Mouse (Mus musculus) forebrain, embryonic 15.5 days (tissue): ENCODE results near the gene Cct8l1. TPM values are rescaled to one million over a fixed set of nuclear protein-coding genes. Genes with fewer than 3 reads are reported as not detected.

Experiments
- ATAC-seq: fragments of 200-750 bp; cut with Nextera tagmentation; replicated peaks from 2 replicates; pipeline ENCODE4 v1.8.0; 2017; ENCODE audit warnings: mild to moderate bottlenecking, moderate TSS enrichment, moderate library complexity
- H3K27ac ChIP-seq: fragments of 300-500 bp; sonication (generic); replicated peaks from 2 replicates; pipeline ENCODE4 v1.5.1; 2015; ENCODE audit warnings: mild to moderate bottlenecking, inconsistent platforms
- H3K27me3 ChIP-seq: fragments of 300-500 bp; sonication (generic); 2 replicates; pipeline ENCODE4 v1.6.1; 2015; ENCODE audit warnings: inconsistent platforms
- H3K36me3 ChIP-seq: fragments of 300-500 bp; sonication (generic); 2 replicates; pipeline ENCODE4 v1.6.1; 2015; ENCODE audit warnings: mild to moderate bottlenecking, inconsistent platforms
- H3K4me1 ChIP-seq: fragments of 300-500 bp; sonication (generic); 2 replicates; pipeline ENCODE4 v1.6.1; 2015; ENCODE audit warnings: inconsistent platforms
- H3K4me2 ChIP-seq: fragments of 300-500 bp; sonication (generic); replicated peaks from 2 replicates; pipeline ENCODE4 v1.6.1; 2015; ENCODE audit warnings: mild to moderate bottlenecking, inconsistent platforms
- H3K4me3 ChIP-seq: fragments of 300-500 bp; sonication (generic); 2 replicates; pipeline ENCODE4 v1.5.1; 2015; ENCODE audit warnings: mild to moderate bottlenecking, inconsistent platforms
- H3K9ac ChIP-seq: fragments of 300-500 bp; sonication (generic); replicated peaks from 2 replicates; pipeline ENCODE4 v1.6.1; 2015; ENCODE audit warnings: mild to moderate bottlenecking, inconsistent platforms
- H3K9me3 ChIP-seq: fragments of 300-500 bp; sonication (generic); 2 replicates; pipeline ENCODE4 v1.6.1; 2016; ENCODE audit warnings: inconsistent platforms
- WGBS: fragments of 180-500 bp; shearing (Covaris S2); methylation state at CpG from one replicate; pipeline ENCODE4 v1.1.7; 2015; ENCODE audit warnings: mixed read lengths; 5-methylcytosine and 5-hydroxymethylcytosine counted together
- polyA plus RNA-seq: library from polyadenylated mRNA; unstranded; fragments of >200 nt; fragmentation: Nextera tagmentation; extraction: Ambion mirVana; gene quantifications from 2 replicates; pipeline ENCODE4 v1.2.1, GENCODE M21; 2015

Cct8l1 gene
- polyA plus RNA-seq, 1 experiment from 2014 or later: not detected

DNA sequence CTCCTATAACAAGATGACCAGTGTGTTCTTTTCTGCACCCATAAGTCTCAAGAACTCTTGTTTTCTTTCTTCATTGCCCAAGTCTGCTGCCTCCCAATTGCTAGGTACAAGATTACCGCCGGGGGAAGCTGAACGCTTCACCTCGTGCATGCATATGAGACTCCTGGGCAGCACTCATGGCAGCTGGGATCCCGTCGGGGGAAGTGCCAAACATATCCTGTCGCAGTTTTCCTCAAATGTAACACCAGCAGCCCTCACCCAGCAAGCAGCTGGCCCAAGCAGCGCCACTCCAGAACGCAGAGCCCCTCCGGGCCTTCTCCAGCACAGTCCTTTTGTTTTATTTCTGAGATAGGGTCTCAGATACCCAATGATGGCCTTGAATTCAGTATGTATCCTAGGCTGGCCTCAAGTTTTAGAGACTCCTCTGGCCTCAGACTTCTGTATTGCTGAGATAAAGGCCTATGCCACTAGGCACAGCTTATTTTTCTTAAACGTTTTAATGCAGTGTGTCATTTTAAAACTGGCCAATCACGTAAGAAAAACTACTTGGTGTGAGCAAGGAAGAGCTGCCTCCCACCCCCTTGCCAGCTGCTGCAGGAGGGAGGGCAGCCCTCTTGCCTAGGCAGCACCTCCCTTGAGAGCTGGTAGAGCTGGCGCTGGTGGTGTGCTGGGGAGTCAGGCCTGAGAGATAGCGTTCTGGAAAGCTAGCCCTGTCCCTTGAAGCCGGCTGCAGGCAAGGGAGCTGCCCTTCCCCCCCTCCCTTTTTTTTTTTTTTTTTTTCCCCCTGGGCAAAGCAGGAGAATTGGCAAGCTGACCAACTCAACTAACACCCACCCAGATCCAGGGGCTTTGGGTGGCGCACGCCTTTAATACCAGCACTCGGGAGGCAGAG is 16.6 kb downstream of the Cct8l1 start:
- no peaks in the 10 kb centered on the region for H3K36me3 ChIP-seq
- H3K4me2 ChIP-seq: no peak overlapping the region
- WGBS: 56% methylated on average over 18 of the region's 18 CpGs
- no peaks in the 10 kb centered on the region for H3K27me3 ChIP-seq
- no peak overlapping the region for H3K4me3 ChIP-seq
- no peak overlapping the region for H3K9ac ChIP-seq
- H3K4me1 ChIP-seq: peaks cover 6% of the 10 kb centered on the region
- ATAC-seq: no peak
- H3K9me3 ChIP-seq: no peaks in the 10 kb centered on the region
- no peak overlapping the region for H3K27ac ChIP-seq

DNA sequence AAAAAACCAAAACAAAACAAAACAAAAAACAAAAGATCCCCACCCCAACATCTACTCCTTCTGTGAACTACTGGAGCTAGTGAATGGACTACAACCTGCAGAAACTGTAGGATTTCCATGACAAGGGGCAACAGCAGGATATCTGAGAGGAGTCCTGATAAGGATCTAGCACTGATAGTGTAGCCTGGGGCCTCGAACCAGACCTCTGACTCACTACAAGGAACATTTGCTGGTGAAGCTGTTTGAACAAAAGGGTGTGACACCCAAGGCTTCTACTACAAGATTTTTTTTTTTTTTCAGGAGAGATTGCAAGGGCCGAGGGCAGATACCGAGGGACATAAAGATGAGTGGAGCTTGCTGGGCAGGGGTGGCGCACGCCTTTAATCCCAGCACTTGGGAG is 17.4 kb downstream of the Cct8l1 start:
- H3K9ac ChIP-seq: no peak overlapping the region
- peaks cover 6% of the 10 kb centered on the region for H3K4me1 ChIP-seq
- WGBS: 94% methylated on average over 5 of the region's 5 CpGs
- ATAC-seq: no peak
- no peaks in the 10 kb centered on the region for H3K36me3 ChIP-seq
- H3K27me3 ChIP-seq: no peaks in the 10 kb centered on the region
- no peak overlapping the region for H3K4me2 ChIP-seq
- H3K27ac ChIP-seq: no peak overlapping the region
- H3K4me3 ChIP-seq: no peak overlapping the region
- H3K9me3 ChIP-seq: no peaks in the 10 kb centered on the region

DNA sequence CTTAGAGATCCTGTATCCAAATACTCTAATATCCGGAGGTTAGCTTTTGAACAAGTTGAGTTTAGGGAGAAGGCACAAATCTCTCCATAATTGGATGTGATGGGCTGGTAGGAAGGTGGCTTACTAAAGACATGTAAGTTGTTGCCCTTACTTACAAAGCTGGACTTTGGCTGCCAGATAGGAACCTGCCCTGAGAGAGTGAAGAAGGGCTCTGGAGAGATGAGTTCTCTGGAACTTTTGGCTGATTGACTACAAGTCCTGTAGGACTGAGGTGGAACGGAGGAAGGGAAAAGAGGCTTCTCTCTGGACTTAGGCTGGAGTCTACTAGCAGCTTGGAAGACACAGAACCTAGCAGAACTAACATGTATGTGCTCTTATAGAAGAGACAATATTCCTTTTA is 19.7 kb downstream of the Cct8l1 start:
- 81% methylated on average over 2 of the region's 2 CpGs for WGBS
- H3K27ac ChIP-seq: no peak overlapping the region
- no peak overlapping the region for H3K4me2 ChIP-seq
- no peak overlapping the region for H3K9ac ChIP-seq
- no peaks in the 10 kb centered on the region for H3K27me3 ChIP-seq
- H3K4me1 ChIP-seq: 0 out of 2 replicates have a peak, but pooled peaks cover 2% of the 10 kb centered on the region
- ATAC-seq: no peak
- no peaks in the 10 kb centered on the region for H3K9me3 ChIP-seq
- no peak overlapping the region for H3K4me3 ChIP-seq
- no peaks in the 10 kb centered on the region for H3K36me3 ChIP-seq

DNA sequence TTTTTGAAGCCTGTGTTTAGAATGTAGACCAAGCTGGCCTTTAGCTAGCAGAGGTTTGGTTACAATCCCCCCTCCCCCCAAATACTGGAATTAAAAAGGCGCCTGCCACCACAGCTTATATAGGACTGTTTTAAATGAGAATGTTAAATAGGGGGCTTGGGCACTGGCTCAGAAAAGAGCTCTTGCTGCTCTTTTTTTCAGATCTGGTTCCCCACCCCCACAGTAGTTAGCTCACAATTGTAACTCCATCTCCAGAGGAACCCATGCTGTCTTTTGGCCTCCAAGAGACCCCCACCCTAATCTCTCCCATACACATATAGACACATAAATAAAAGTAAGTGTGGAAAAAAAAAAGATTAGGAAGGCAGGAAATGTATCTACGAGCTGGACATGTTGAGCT is 20.6 kb downstream of the Cct8l1 start:
- H3K4me1 ChIP-seq: 0 out of 2 replicates have a peak, but pooled peaks cover 2% of the 10 kb centered on the region
- no peak overlapping the region for H3K4me3 ChIP-seq
- no peak for ATAC-seq
- H3K36me3 ChIP-seq: no peaks in the 10 kb centered on the region
- H3K27ac ChIP-seq: no peak overlapping the region
- no peaks in the 10 kb centered on the region for H3K9me3 ChIP-seq
- 34% methylated on average over 2 of the region's 2 CpGs for WGBS
- H3K27me3 ChIP-seq: no peaks in the 10 kb centered on the region
- H3K4me2 ChIP-seq: no peak overlapping the region
- no peak overlapping the region for H3K9ac ChIP-seq

DNA sequence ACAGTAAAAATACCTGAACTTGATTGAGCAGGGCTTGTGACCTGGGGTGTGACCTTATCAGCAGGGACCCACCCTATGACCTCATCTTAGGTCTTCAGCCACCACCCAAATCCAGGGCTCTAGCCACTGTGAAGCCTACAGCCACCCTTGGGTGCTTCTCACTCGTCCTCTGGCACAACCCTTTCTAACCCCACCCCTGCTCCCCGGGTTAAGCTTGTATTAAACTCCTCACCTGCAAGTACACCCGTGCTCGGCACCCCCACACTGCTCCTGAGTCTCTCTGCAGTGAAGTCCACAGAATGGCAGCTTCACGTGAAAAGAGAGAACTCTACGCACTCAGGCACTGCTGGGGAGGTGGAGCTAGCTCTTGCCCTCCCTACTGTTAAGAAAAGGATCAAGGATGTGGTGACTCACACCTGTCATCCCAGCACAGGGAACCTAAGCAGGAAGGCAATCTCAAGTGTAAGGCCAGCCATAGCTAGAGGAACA is 21.1 kb downstream of the Cct8l1 start:
- H3K27me3 ChIP-seq: no peaks in the 10 kb centered on the region

DNA sequence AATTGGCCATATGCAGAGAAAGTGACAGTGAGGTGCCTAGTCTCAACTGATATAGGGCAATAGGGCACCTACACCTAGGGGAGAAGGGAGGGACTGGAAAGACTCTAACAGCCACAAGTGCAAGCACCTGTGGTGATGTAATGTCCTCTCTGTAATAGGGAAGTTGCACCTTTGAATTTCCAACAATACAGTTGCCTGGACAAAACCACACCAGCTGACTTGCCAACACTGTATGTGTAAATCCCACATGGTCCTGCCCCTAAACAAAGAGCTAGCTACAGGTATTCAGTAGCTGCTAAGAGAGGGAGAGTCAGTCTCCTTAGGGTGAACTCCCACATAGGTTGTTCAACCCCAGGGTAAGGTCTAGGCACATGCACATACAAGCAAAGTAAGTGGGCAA is 24.5 kb downstream of the Cct8l1 start:
- no peaks in the 10 kb centered on the region for H3K27me3 ChIP-seq
- H3K27ac ChIP-seq: no peak overlapping the region
- ATAC-seq: no peak
- no peak overlapping the region for H3K4me2 ChIP-seq
- H3K4me3 ChIP-seq: no peak overlapping the region
- H3K4me1 ChIP-seq: no peaks in the 10 kb centered on the region
- H3K9ac ChIP-seq: no peak overlapping the region
- no peaks in the 10 kb centered on the region for H3K36me3 ChIP-seq
- no peaks in the 10 kb centered on the region for H3K9me3 ChIP-seq

More for the DNA sequence above, 21.1 kb downstream of the Cct8l1 start:
- ATAC-seq: no peak
- no peaks in the 10 kb centered on the region for H3K36me3 ChIP-seq
- H3K4me2 ChIP-seq: no peak overlapping the region
- H3K9me3 ChIP-seq: no peaks in the 10 kb centered on the region
- H3K27ac ChIP-seq: no peak overlapping the region
- H3K9ac ChIP-seq: no peak overlapping the region
- no peak overlapping the region for H3K4me3 ChIP-seq
- H3K4me1 ChIP-seq: 0 out of 2 replicates have a peak, but pooled peaks cover 2% of the 10 kb centered on the region
- WGBS: 46% methylated on average over 6 of the region's 6 CpGs

DNA sequence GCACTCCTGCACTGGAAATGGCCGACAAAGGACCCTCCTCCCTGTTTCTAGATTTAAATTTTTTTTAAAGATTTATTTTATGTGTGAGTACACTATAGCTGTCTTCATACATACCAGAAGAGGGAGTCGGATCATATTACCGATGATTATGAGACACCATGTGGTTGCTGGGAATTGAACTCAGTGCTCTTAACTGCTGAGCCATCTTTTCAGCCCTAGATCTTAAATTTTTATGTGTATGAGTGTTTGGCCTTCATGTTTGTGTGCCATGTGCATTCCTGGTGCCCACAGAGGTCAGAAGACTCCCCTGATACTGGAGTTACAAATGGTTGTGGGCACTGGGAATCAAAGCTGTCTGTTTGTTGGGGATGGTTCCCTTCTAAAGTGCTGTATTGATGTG is 25.1 kb downstream of the Cct8l1 start:
- Histone ChIP-seq H3K4me1 (no peaks in the 10 kb centered on the region), H3K4me2 (no peak overlapping the region), H3K9ac (no peak overlapping the region), H3K4me3 (no peak overlapping the region), H3K36me3 (no peaks in the 10 kb centered on the region), H3K9me3 (no peaks in the 10 kb centered on the region), H3K27ac (no peak overlapping the region), H3K27me3 (no peaks in the 10 kb centered on the region)
- ATAC-seq: no peak
- 91% methylated on average over 3 of the region's 3 CpGs for WGBS

DNA sequence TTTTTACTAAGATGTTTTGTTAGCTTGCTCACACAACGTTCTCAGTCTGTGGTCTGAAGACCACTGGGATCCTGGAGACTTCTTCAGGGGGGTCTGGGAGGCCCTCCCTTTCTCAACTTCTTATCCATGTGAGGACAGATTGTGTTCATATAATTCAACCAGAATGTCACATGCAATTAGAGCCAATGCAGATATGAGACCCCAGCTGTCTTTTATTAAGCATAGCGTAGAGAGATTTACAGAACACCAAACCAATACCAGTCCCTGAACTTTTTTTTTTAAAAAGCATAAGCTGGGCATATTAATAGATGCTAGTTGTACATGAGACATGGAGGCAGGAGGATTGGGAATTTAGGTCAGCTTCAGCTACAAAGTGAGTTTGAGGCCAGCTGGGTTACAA is 25.8 kb downstream of the Cct8l1 start:
- Histone ChIP-seq H3K27ac (no peak overlapping the region), H3K9me3 (no peaks in the 10 kb centered on the region), H3K4me2 (no peak overlapping the region), H3K27me3 (no peaks in the 10 kb centered on the region), H3K9ac (no peak overlapping the region), H3K4me1 (no peaks in the 10 kb centered on the region), H3K4me3 (no peak overlapping the region), H3K36me3 (no peaks in the 10 kb centered on the region)
- WGBS: 68% methylated on average over 2 of the region's 2 CpGs
- ATAC-seq: no peak

DNA sequence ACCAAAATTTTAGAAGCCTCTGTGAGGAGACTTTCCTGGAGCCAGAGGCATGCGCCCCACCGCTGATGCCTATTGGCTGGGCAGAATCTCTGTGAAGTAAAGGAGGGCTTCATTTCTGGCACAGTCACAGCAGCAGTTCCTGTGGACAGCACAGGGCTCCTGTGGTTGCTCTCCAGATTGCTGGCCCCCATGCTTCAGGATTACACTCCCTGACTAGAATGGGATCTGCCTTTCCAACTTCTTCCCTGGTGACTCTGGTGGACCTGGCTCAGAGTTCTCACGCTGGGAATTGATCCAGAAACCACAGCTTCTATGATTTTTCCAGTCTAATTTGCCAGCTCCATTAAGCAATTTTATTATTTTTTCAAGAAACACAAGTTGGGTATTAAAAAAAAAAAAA is 28.2 kb downstream of the Cct8l1 start:
- Histone ChIP-seq H3K9ac (no peak overlapping the region), H3K4me1 (no peaks in the 10 kb centered on the region), H3K27ac (no peak overlapping the region), H3K4me2 (no peak overlapping the region), H3K36me3 (no peaks in the 10 kb centered on the region), H3K9me3 (no peaks in the 10 kb centered on the region), H3K27me3 (no peaks in the 10 kb centered on the region), H3K4me3 (no peak overlapping the region)
- 89% methylated on average over 3 of the region's 3 CpGs for WGBS
- ATAC-seq: no peak

DNA sequence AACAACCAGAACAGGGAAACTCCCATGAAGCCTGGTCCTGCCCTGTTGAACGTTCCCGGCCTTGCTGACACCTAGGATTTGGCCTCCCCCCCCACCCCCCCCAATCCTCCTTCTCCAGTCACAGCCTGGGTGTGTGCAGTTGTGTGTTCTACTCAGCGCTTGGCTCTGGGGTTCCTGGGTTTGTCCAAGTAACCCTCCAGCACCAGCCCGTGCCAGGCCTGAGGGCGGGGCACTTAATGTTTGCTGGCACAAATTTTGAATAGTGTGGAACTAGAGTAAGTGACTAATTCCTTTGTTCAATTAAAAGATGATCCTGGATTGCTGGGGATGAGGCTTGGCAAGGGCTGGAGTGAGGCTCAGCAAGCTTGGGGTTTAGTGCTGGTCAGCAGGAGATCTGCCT is 28.7 kb downstream of the Cct8l1 start:
- no peaks in the 10 kb centered on the region for H3K27me3 ChIP-seq
- H3K27ac ChIP-seq: no peak overlapping the region
- H3K9ac ChIP-seq: no peak overlapping the region
- H3K4me1 ChIP-seq: no peaks in the 10 kb centered on the region
- no peaks in the 10 kb centered on the region for H3K9me3 ChIP-seq
- WGBS: 79% methylated on average over 5 of the region's 5 CpGs
- no peak overlapping the region for H3K4me2 ChIP-seq
- no peak overlapping the region for H3K4me3 ChIP-seq
- ATAC-seq: no peak
- no peaks in the 10 kb centered on the region for H3K36me3 ChIP-seq

DNA sequence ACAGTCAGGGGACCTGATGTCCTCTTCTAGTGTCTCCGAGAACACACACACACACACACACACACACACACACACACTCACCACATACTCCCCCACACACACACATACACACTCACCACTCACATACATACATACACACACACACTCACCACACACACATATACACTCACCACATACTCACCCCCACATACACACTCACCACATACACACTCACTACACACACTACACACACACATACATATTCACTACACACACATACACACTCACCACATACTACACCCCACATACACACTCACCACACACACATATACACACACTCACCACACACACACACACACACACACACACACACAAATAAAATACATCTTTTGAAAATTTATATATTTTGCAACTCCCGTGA is 31.0 kb downstream of the Cct8l1 start:
- H3K27ac ChIP-seq: no peak overlapping the region
- no peaks in the 10 kb centered on the region for H3K9me3 ChIP-seq
- H3K4me1 ChIP-seq: no peaks in the 10 kb centered on the region
- WGBS: 93% methylated on average over 2 of the region's 2 CpGs
- no peaks in the 10 kb centered on the region for H3K36me3 ChIP-seq
- no peak for ATAC-seq
- no peak overlapping the region for H3K4me2 ChIP-seq
- no peaks in the 10 kb centered on the region for H3K27me3 ChIP-seq
- H3K4me3 ChIP-seq: no peak overlapping the region
- no peak overlapping the region for H3K9ac ChIP-seq

DNA sequence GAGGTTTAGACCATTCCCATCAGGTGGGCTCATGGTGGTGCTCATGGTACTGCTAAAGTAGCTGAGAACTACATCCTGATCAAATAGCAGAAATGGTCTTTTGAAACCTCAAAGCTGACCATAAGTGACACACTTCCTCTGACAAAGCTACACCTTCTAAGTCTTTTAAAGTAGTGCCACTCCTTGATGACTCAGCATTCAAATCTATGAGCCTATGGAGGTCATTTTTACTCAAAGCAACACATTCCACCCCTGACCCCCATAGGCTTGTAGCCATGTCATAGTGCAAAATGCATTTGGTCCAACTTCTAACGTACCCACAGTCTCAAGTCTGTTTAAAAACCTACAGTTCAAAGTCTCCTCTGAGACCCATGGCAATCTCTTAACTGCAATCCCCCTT is 35.0 kb downstream of the Cct8l1 start:
- 84% methylated on average over 1 of the region's 1 CpGs for WGBS
- H3K4me1 ChIP-seq: no peaks in the 10 kb centered on the region
- no peak overlapping the region for H3K9ac ChIP-seq
- no peak overlapping the region for H3K4me2 ChIP-seq
- no peak for ATAC-seq
- no peak overlapping the region for H3K4me3 ChIP-seq
- H3K27me3 ChIP-seq: no peaks in the 10 kb centered on the region
- H3K9me3 ChIP-seq: no peaks in the 10 kb centered on the region
- H3K27ac ChIP-seq: no peak overlapping the region
- no peaks in the 10 kb centered on the region for H3K36me3 ChIP-seq

DNA sequence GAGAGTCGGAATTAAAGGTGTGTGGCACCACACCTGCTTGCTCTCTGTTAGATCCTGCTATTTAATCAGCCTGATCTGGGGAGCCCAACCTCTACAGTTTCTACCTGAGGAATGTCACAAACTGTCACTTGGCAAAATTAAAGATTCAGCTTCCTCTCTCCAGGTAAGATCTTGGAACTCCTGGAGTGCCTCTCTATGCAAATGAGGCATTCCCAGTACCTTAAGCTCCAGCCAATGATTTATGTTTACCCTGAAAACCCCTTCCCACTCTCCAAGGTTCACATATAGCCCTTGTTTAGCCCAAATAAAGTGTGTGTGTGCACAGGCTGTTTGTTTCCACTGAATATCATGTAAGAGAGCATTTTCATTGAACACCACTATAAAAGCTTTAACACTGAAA is 38.3 kb downstream of the Cct8l1 start:
- Histone ChIP-seq H3K9me3 (no peaks in the 10 kb centered on the region), H3K9ac (no peak overlapping the region), H3K4me1 (no peaks in the 10 kb centered on the region), H3K27me3 (no peaks in the 10 kb centered on the region), H3K4me2 (no peak overlapping the region), H3K4me3 (no peak overlapping the region), H3K36me3 (no peaks in the 10 kb centered on the region), H3K27ac (no peak overlapping the region)
- WGBS: 93% methylated on average over 1 of the region's 1 CpGs
- no peak for ATAC-seq
